Mouse (Mus musculus) forebrain, embryonic 15.5 days (tissue): ENCODE data around the gene Chit1. TPM values are rescaled to one million over a fixed set of nuclear protein-coding genes. Genes with fewer than 3 reads are reported as not detected.

Source experiments
- ATAC-seq: fragments of 200-750 bp; cut with Nextera tagmentation; replicated peaks from 2 replicates; pipeline ENCODE4 v1.8.0; 2017; ENCODE audit warnings: mild to moderate bottlenecking, moderate TSS enrichment, moderate library complexity
- H3K27ac ChIP-seq: fragments of 300-500 bp; sonication (generic); replicated peaks from 2 replicates; pipeline ENCODE4 v1.5.1; 2015; ENCODE audit warnings: mild to moderate bottlenecking, inconsistent platforms
- H3K27me3 ChIP-seq: fragments of 300-500 bp; sonication (generic); 2 replicates; pipeline ENCODE4 v1.6.1; 2015; ENCODE audit warnings: inconsistent platforms
- H3K36me3 ChIP-seq: fragments of 300-500 bp; sonication (generic); 2 replicates; pipeline ENCODE4 v1.6.1; 2015; ENCODE audit warnings: mild to moderate bottlenecking, inconsistent platforms
- H3K4me1 ChIP-seq: fragments of 300-500 bp; sonication (generic); 2 replicates; pipeline ENCODE4 v1.6.1; 2015; ENCODE audit warnings: inconsistent platforms
- H3K4me2 ChIP-seq: fragments of 300-500 bp; sonication (generic); replicated peaks from 2 replicates; pipeline ENCODE4 v1.6.1; 2015; ENCODE audit warnings: mild to moderate bottlenecking, inconsistent platforms
- H3K4me3 ChIP-seq: fragments of 300-500 bp; sonication (generic); 2 replicates; pipeline ENCODE4 v1.5.1; 2015; ENCODE audit warnings: mild to moderate bottlenecking, inconsistent platforms
- H3K9ac ChIP-seq: fragments of 300-500 bp; sonication (generic); replicated peaks from 2 replicates; pipeline ENCODE4 v1.6.1; 2015; ENCODE audit warnings: mild to moderate bottlenecking, inconsistent platforms
- H3K9me3 ChIP-seq: fragments of 300-500 bp; sonication (generic); 2 replicates; pipeline ENCODE4 v1.6.1; 2016; ENCODE audit warnings: inconsistent platforms
- WGBS: fragments of 180-500 bp; shearing (Covaris S2); methylation state at CpG from one replicate; pipeline ENCODE4 v1.1.7; 2015; ENCODE audit warnings: mixed read lengths; 5-methylcytosine and 5-hydroxymethylcytosine counted together
- polyA plus RNA-seq: library from polyadenylated mRNA; unstranded; fragments of >200 nt; fragmentation: Nextera tagmentation; extraction: Ambion mirVana; gene quantifications from 2 replicates; pipeline ENCODE4 v1.2.1, GENCODE M21; 2015

Chit1 gene
- polyA plus RNA-seq, 1 experiment from 2014 or later, result 0.17 TPM

DNA sequence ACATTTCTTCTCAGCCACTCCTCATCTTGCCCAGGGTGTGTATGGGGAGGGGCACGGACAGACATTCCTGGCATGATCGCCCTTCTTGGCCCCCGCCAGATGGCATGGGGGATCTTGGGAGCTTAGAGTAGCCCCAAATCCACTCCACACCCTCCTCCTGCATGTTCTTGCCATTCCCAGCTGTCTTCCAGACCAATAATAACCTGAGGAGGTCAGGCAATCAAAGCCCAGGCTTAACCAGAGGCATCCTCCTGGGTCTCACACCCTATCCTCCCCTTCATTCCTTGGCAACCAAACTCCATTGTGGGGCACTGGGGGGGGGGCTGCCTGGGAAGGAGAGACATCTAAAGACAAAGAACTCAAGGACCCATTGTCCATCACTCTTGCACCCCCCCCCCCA, 49.4 kb downstream of the Chit1 start:
- Histone ChIP-seq H3K36me3 (no peaks in the 10 kb centered on the region), H3K4me2 (no peak overlapping the region), H3K9me3 (no peaks in the 10 kb centered on the region), H3K27ac (no peak overlapping the region), H3K4me3 (no peak overlapping the region), H3K27me3 (no peaks in the 10 kb centered on the region), H3K9ac (no peak overlapping the region), H3K4me1 (no peaks in the 10 kb centered on the region)
- 87% methylated on average over 3 of the region's 3 CpGs for WGBS
- ATAC-seq, result no peak

- WGBS, result 74% methylated on average over 6 of the region's 6 CpGs
- Histone ChIP-seq H3K4me3 (no peak overlapping the region), H3K9me3 (no peaks in the 10 kb centered on the region), H3K27ac (no peak overlapping the region), H3K27me3 (no peaks in the 10 kb centered on the region), H3K36me3 (no peaks in the 10 kb centered on the region), H3K4me1 (no peaks in the 10 kb centered on the region), H3K4me2 (no peak overlapping the region), H3K9ac (no peak overlapping the region)
- no peak for ATAC-seq
Observed at GRCm38 (mm10) chr1:134161399-134161798, 50.4 kb downstream of the Chit1 start.

GRCm38 (mm10) chr1:134162510-134163225, 51.6 kb downstream of the Chit1 start:
- H3K4me3 ChIP-seq, result no peak overlapping the region
- no peaks in the 10 kb centered on the region for H3K36me3 ChIP-seq
- no peak overlapping the region for H3K4me2 ChIP-seq
- H3K9ac ChIP-seq, result no peak overlapping the region
- H3K9me3 ChIP-seq, result no peaks in the 10 kb centered on the region
- 89% methylated on average over 6 of the region's 6 CpGs for WGBS
- H3K4me1 ChIP-seq, result no peaks in the 10 kb centered on the region
- no peak overlapping the region for H3K27ac ChIP-seq
- no peak for ATAC-seq
- no peaks in the 10 kb centered on the region for H3K27me3 ChIP-seq

- WGBS, result 91% methylated on average over 7 of the region's 7 CpGs
- ATAC-seq, result no peak
- Histone ChIP-seq H3K4me3 (no peak overlapping the region), H3K36me3 (no peaks in the 10 kb centered on the region), H3K9ac (no peak overlapping the region), H3K27me3 (no peaks in the 10 kb centered on the region), H3K4me1 (no peaks in the 10 kb centered on the region), H3K27ac (no peak overlapping the region), H3K9me3 (no peaks in the 10 kb centered on the region), H3K4me2 (no peak overlapping the region)
Observed at GRCm38 (mm10) chr1:134163476-134163875, 52.4 kb downstream of the Chit1 start.

GRCm38 (mm10) chr1:134164454-134164853, 53.4 kb downstream of the Chit1 start:
- H3K27ac ChIP-seq, result no peak overlapping the region
- H3K4me3 ChIP-seq, result no peak overlapping the region
- no peak overlapping the region for H3K4me2 ChIP-seq
- no peak overlapping the region for H3K9ac ChIP-seq
- no peaks in the 10 kb centered on the region for H3K36me3 ChIP-seq
- no peak for ATAC-seq
- no peaks in the 10 kb centered on the region for H3K9me3 ChIP-seq
- H3K27me3 ChIP-seq, result no peaks in the 10 kb centered on the region
- H3K4me1 ChIP-seq, result no peaks in the 10 kb centered on the region
- WGBS, result 72% methylated on average over 4 of the region's 4 CpGs

GRCm38 (mm10) chr1:134166547-134166946, 55.5 kb downstream of the Chit1 start:
- WGBS, result 94% methylated on average over 3 of the region's 3 CpGs

DNA sequence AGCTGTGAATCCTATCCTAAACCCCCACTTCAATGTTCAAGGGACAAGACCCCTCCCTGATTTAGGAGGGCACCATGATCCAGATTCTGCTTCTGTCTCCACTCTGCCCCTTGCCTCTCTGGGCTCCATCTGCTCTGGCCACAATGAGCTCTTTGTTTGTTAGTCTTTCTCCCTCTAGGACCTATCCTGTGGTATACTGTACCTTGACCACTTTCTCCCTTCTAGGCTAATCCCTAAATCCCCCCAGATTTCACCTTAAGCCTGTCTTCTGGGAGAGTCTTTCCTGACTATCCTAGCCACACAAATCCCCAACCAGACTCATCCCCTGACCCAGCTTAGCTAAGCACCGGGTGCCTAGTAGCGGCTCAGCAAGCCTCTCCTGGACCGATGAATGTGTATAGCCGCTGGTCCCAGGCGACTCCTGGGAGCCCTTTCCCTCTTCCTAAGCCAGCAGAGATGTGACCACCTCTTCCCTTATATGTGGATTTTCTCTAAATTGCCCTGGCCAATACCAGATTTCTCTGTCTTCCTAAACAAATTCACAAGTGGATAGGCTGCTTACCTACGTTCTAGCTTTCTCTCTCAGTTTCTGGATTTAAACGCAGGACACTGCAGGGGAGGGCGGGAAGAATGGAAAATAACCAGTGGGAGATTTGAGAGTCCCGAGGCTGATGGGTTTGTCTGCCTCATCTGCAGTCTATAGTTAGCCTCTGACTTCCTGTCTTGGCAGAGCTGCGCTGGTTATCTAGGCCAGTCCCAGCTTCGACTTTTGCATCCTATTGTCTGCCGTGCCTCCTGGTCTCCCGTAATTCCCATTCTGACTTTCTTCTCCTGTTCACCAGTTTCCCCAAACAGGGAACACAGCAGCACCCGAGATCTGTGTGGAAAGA, 56.6 kb downstream of the Chit1 start:
- Histone ChIP-seq H3K4me2 (no peak overlapping the region), H3K4me3 (no peak overlapping the region), H3K27ac (no peak overlapping the region), H3K36me3 (no peaks in the 10 kb centered on the region), H3K9me3 (no peaks in the 10 kb centered on the region), H3K27me3 (no peaks in the 10 kb centered on the region), H3K9ac (no peak overlapping the region), H3K4me1 (no peaks in the 10 kb centered on the region)
- ATAC-seq, result no peak
- 45% methylated on average over 14 of the region's 14 CpGs for WGBS

More at GRCm38 (mm10) chr1:134166547-134166946, 55.5 kb downstream of the Chit1 start:
- no peak for ATAC-seq
- no peak overlapping the region for H3K9ac ChIP-seq
- no peak overlapping the region for H3K4me3 ChIP-seq
- no peak overlapping the region for H3K4me2 ChIP-seq
- H3K27me3 ChIP-seq, result no peaks in the 10 kb centered on the region
- H3K9me3 ChIP-seq, result no peaks in the 10 kb centered on the region
- H3K4me1 ChIP-seq, result no peaks in the 10 kb centered on the region
- H3K36me3 ChIP-seq, result no peaks in the 10 kb centered on the region
- H3K27ac ChIP-seq, result no peak overlapping the region

- H3K4me1 ChIP-seq, result no peaks in the 10 kb centered on the region
- H3K4me3 ChIP-seq, result no peak overlapping the region
- no peak for ATAC-seq
- H3K4me2 ChIP-seq, result no peak overlapping the region
- 91% methylated on average over 3 of the region's 3 CpGs for WGBS
- H3K9me3 ChIP-seq, result no peaks in the 10 kb centered on the region
- no peak overlapping the region for H3K27ac ChIP-seq
- H3K27me3 ChIP-seq, result no peaks in the 10 kb centered on the region
- H3K9ac ChIP-seq, result no peak overlapping the region
- no peaks in the 10 kb centered on the region for H3K36me3 ChIP-seq
Observed at GRCm38 (mm10) chr1:134168567-134168966, 57.5 kb downstream of the Chit1 start.

DNA sequence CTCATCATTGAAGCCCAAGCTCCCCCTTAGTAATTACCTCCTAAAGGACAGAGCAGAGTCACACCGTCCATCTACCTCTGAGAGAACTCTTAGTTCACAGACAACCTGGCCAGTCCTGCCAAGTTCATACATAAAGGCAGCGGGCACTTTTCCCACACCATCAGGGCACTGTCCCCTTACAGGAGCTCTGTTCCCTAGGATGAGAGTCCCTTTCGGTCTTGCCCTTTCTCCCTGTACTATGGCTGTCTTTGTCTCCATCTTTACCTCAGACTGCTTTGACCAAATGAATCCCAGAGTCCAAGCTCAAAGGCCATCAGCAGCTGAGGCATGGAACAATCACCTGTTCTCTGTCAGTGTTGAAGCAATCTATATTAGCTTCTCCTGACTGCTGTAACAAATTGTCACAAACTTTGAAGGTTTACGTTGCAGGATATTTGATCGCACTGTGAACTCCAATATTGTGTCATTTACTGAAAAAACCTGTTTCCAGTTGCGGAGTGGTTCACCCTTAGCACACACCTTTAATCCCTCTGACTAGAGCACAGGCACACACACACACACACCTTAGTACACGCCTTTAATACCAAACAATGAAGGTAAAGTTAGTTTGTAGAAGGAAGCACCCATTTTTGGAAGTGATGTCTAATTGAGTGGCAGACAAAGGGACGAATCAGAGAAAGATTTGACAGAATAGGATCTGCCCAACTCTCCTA, 58.1 kb downstream of the Chit1 start:
- Histone ChIP-seq H3K27me3 (no peaks in the 10 kb centered on the region), H3K9ac (no peak overlapping the region), H3K4me1 (no peaks in the 10 kb centered on the region), H3K36me3 (no peaks in the 10 kb centered on the region), H3K4me2 (no peak overlapping the region), H3K4me3 (no peak overlapping the region), H3K27ac (no peak overlapping the region), H3K9me3 (no peaks in the 10 kb centered on the region)
- 92% methylated on average over 8 of the region's 8 CpGs for WGBS
- no peak for ATAC-seq

GRCm38 (mm10) chr1:134173081-134173480, 62.0 kb downstream of the Chit1 start:
- Histone ChIP-seq H3K9me3 (no peaks in the 10 kb centered on the region), H3K4me1 (no peaks in the 10 kb centered on the region), H3K27ac (no peak overlapping the region), H3K36me3 (no peaks in the 10 kb centered on the region), H3K4me3 (no peak overlapping the region), H3K4me2 (no peak overlapping the region), H3K27me3 (no peaks in the 10 kb centered on the region), H3K9ac (no peak overlapping the region)
- WGBS, result 57% methylated on average over 7 of the region's 7 CpGs
- ATAC-seq, result no peak

DNA sequence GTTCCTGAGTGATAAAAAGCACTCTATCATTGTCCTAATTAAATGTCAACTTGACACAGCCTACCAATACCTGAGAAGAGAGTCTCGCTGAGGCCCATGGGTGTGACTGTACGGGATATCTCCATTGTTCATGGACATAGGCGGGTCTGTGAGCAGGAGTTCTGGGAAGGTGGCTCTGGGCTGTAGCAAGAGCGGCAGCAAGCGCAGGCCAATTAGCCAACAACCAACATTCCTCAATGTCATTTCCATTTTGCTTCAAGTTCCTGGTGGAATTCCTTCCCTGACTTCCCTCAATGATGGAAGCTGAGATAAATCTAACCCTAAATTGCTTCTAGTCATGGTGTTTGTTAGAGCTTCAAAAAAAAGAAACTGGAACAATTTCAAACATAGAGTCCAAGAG, 66.9 kb downstream of the Chit1 start:
- Histone ChIP-seq H3K9ac (no peak overlapping the region), H3K36me3 (no peaks in the 10 kb centered on the region), H3K27me3 (no peaks in the 10 kb centered on the region), H3K27ac (no peak overlapping the region), H3K9me3 (no peaks in the 10 kb centered on the region), H3K4me3 (no peak overlapping the region), H3K4me1 (peaks cover 16% of the 10 kb centered on the region), H3K4me2 (no peak overlapping the region)
- no peak for ATAC-seq
- 86% methylated on average over 5 of the region's 5 CpGs for WGBS

DNA sequence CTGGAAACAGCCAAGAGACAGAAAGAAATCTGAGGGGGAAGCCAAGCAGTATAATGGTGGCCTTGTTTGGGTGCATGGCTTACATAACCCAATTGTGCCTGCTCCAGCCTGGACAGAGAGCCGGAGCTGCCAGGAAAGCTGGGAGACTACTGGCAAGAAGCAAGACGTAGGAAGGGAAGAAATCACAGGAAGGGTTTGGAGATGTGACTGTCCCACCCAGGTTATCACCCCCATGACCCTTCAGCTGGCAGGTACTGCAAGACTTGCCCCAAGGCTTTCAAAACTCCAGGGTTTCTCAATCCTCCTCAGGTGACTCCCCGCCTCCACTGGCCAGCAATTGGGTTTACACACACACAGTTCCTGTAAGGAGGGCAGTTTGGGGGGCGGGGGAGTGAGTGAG, 71.0 kb downstream of the Chit1 start, which contains the start of gene Chil1:
Gene Chil1, plus strand, starts transcription at position 152 of the 400 bp plus-strand sequence.
- ATAC-seq, result peak; percentile 53; the same call in 1 of the 2 replicates
- Histone ChIP-seq H3K9ac (no peak within 1 kb of the TSS), H3K4me1 (peaks cover 16% of the 10 kb centered on the region), H3K27me3 (no peaks in the 10 kb centered on the region), H3K4me3 (no peak within 1 kb of the TSS), H3K9me3 (no peaks in the 10 kb centered on the region), H3K27ac (no peak within 1 kb of the TSS), H3K36me3 (no peaks in the 10 kb centered on the region), H3K4me2 (no peak within 1 kb of the TSS)
- WGBS, result 36% methylated on average over 4 of the region's 4 CpGs
